Mouse (Mus musculus): ENCODE data around the gene Cds1. TPM values are rescaled to one million over a fixed set of nuclear protein-coding genes. Genes with fewer than 3 reads are reported as not detected.

Gene Cds1
- total RNA-seq, 2 experiments from 2014 or later = 27.3 to 32.3 TPM

Other genes starting within 250 kb of the Cds1 start
- gene Nkx6-1, start 100.1 kb upstream of the Cds1 start, total RNA-seq (2021) = under 1 TPM in 1 of 2 experiments, not detected in 1; 0.10 TPM